Mouse (Mus musculus): ENCODE measurements at regions not wholly inside any gene's neighbourhood (a gene's known extent, or its start where the extent isn't known, plus 50 kb on each side); places are given as distances from the start of the nearest gene placed in this dataset.
"Not testable (repeated sequence)": the region's sequence is repeated elsewhere in the genome, so short reads cannot be mapped to it uniquely, and the experiment has no call there.

DNA sequence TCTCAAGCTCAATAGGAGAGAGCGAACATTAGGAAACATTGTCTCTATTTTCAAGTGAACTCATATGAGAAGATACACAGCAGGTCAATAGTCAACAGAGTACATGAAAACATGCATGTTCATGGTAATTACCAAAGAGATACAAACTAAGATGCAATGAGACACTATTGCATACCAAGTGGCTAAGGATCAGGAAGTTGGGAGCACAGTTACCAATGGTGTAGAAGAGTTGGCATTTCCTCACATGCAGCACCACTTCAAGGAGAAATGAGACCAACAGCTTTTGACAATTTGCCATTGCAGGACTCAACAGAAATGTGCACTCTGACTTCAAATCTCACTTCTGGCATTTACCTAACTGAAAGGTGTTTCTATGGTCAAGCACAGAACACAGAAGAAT is 215.6 kb downstream of the 4930474N05Rik start:
- H3K4me1 ChIP-seq (ENCODE audit: control insufficient read depth, insufficient read depth, low read length) = no peaks in the 10 kb centered on the region
- no peak overlapping the region for H3K4me2 ChIP-seq (replicated peaks; ENCODE audit: low read depth, low read length, severe bottlenecking)
- H3K4me3 ChIP-seq (replicated peaks; ENCODE audit: low read length) = no peak overlapping the region
- 91% methylated on average over 1 of the region's 1 CpGs for WGBS
- no peaks in the 10 kb centered on the region for H3K9me3 ChIP-seq (ENCODE audit: control insufficient read depth, low read length)
- no peak for ATAC-seq (ENCODE audit: low FRiP score, low read depth)
- H3K36me3 ChIP-seq (ENCODE audit: control insufficient read depth, insufficient read depth, low read length) = no peaks in the 10 kb centered on the region
- no peak overlapping the region for H3K27ac ChIP-seq (replicated peaks; ENCODE audit: low read depth, low read length)
- no peaks in the 10 kb centered on the region for H3K27me3 ChIP-seq (ENCODE audit: control insufficient read depth, insufficient read depth, low read length)
- H3K9ac ChIP-seq (ENCODE audit: low read depth, low read length, severe bottlenecking) = no peak overlapping the region
- DNase-seq (ENCODE audit: low spot score) = no peak
- no peak for TF ChIP-seq POLR2A (IDR thresholded peaks at IDR 0.05; ENCODE audit: borderline replicate concordance, extremely low read depth, insufficient read depth, insufficient read length)

- H3K4me2 ChIP-seq (replicated peaks; ENCODE audit: low read depth, low read length, severe bottlenecking); H3K27ac ChIP-seq (replicated peaks; ENCODE audit: low read depth, low read length); ATAC-seq (ENCODE audit: low FRiP score, low read depth); H3K36me3 ChIP-seq (ENCODE audit: control insufficient read depth, insufficient read depth, low read length); H3K4me3 ChIP-seq (replicated peaks; ENCODE audit: low read length); H3K9ac ChIP-seq (ENCODE audit: low read depth, low read length, severe bottlenecking); DNase-seq (ENCODE audit: low spot score); H3K9me3 ChIP-seq (ENCODE audit: control insufficient read depth, low read length); H3K4me1 ChIP-seq (ENCODE audit: control insufficient read depth, insufficient read depth, low read length); H3K27me3 ChIP-seq (ENCODE audit: control insufficient read depth, insufficient read depth, low read length): not testable (repeated sequence)
- 69% methylated on average over 1 of the region's 1 CpGs for WGBS
These were observed 220.0 kb downstream of the 4930474N05Rik start for GRCm38 (mm10) chr14:36314673-36315072.

DNA sequence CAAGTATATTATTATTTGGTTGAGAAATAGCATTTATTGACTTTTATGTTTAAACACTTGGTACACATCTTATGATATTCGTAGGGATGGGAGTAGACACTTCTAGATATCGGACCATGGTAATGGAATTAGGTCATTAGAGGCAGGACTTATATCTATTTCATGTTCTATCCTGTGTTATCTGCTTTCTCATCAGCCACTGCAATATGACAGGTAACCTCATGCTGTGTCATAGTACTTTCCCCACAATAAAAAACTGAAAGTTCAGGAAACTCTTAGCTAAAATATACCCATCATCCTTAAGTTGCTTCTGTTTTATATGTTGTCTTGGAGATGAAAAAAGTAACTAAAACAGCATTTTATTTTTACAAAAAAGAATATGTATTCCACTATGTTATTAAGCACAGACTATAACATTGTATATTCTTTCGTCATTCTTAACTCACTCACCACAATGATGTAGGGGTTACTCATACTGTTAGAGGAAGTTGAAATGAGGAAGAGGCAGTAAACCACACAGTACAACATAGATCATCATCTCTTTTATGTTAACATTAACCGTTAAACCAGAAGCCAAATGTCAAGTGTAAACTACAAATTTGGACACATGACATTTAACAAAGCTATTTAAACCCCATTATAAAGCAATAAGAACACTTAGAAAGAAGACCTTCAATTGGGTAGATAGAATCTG is 221.8 kb downstream of the 4930474N05Rik start:
- Histone ChIP-seq H3K9me3 (ENCODE audit: control insufficient read depth, low read length) (no peaks in the 10 kb centered on the region), H3K9ac (ENCODE audit: low read depth, low read length, severe bottlenecking) (no peak overlapping the region), H3K27ac (replicated peaks; ENCODE audit: low read depth, low read length) (no peak overlapping the region), H3K4me2 (replicated peaks; ENCODE audit: low read depth, low read length, severe bottlenecking) (no peak overlapping the region), H3K36me3 (ENCODE audit: control insufficient read depth, insufficient read depth, low read length) (no peaks in the 10 kb centered on the region), H3K4me1 (ENCODE audit: control insufficient read depth, insufficient read depth, low read length) (no peaks in the 10 kb centered on the region), H3K27me3 (ENCODE audit: control insufficient read depth, insufficient read depth, low read length) (no peaks in the 10 kb centered on the region), H3K4me3 (replicated peaks; ENCODE audit: low read length) (no peak overlapping the region)
- DNase-seq (ENCODE audit: low spot score) (no peak), ATAC-seq (ENCODE audit: low FRiP score, low read depth) (no peak)
- TF ChIP-seq POLR2A (IDR thresholded peaks at IDR 0.05; ENCODE audit: borderline replicate concordance, extremely low read depth, insufficient read depth, insufficient read length) = no peak
- WGBS = 81% methylated on average over 4 of the region's 4 CpGs

DNA sequence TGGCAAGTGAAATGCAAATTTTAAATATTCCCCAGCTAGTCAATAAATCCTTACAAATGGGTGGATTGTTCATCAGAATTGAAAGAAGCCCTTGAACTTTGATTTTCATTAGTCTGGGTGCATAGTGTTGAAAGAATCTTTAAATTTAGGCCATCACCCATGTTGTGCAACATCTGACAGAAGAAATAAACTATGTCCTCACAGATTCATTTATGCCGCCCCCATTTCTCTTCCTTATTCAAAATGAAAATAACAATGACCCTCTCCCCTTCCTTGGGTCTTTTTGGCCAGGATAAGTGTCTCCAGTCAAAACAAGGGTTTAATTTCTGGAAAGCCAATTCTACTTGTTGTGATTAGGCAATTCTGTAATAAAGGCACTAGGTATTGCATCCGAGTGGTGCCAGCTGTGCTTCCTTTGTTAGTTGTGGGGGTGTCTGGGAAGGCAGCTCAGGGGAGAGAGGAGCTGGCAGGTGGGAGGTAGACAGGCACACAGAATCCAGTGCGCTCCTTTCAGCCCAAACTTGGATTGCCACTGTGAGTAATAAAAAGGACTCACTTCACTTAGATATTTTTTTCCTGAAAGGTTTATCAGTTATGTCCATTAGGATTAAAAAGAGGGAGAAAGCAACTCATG is 233.7 kb downstream of the 4930474N05Rik start:
- no peaks in the 10 kb centered on the region for H3K36me3 ChIP-seq (ENCODE audit: control insufficient read depth, insufficient read depth, low read length)
- ATAC-seq (ENCODE audit: low FRiP score, low read depth) (no peak), DNase-seq (ENCODE audit: low spot score) (no peak)
- 75% methylated on average over 3 of the region's 3 CpGs for WGBS
- H3K9me3 ChIP-seq (ENCODE audit: control insufficient read depth, low read length) = no peaks in the 10 kb centered on the region
- H3K9ac ChIP-seq (ENCODE audit: low read depth, low read length, severe bottlenecking) = no peak overlapping the region
- H3K4me1 ChIP-seq (ENCODE audit: control insufficient read depth, insufficient read depth, low read length) = no peaks in the 10 kb centered on the region
- no peak overlapping the region for H3K27ac ChIP-seq (replicated peaks; ENCODE audit: low read depth, low read length)
- TF ChIP-seq POLR2A (IDR thresholded peaks at IDR 0.05; ENCODE audit: borderline replicate concordance, extremely low read depth, insufficient read depth, insufficient read length) = no peak
- H3K27me3 ChIP-seq (ENCODE audit: control insufficient read depth, insufficient read depth, low read length) = no peaks in the 10 kb centered on the region
- no peak overlapping the region for H3K4me2 ChIP-seq (replicated peaks; ENCODE audit: low read depth, low read length, severe bottlenecking)
- no peak overlapping the region for H3K4me3 ChIP-seq (replicated peaks; ENCODE audit: low read length)

GRCm38 (mm10) chr14:36340832-36341231 is 246.1 kb downstream of the 4930474N05Rik start:
- TF ChIP-seq POLR2A (IDR thresholded peaks at IDR 0.05; ENCODE audit: borderline replicate concordance, extremely low read depth, insufficient read depth, insufficient read length) = no peak
- H3K27me3 ChIP-seq (ENCODE audit: control insufficient read depth, insufficient read depth, low read length) = no peaks in the 10 kb centered on the region
- H3K9ac ChIP-seq (ENCODE audit: low read depth, low read length, severe bottlenecking) = no peak overlapping the region
- H3K27ac ChIP-seq (replicated peaks; ENCODE audit: low read depth, low read length) = no peak overlapping the region
- no peaks in the 10 kb centered on the region for H3K9me3 ChIP-seq (ENCODE audit: control insufficient read depth, low read length)
- no peaks in the 10 kb centered on the region for H3K36me3 ChIP-seq (ENCODE audit: control insufficient read depth, insufficient read depth, low read length)
- H3K4me1 ChIP-seq (ENCODE audit: control insufficient read depth, insufficient read depth, low read length) = no peaks in the 10 kb centered on the region
- ATAC-seq (ENCODE audit: low FRiP score, low read depth) (no peak), DNase-seq (ENCODE audit: low spot score) (no peak)
- no peak overlapping the region for H3K4me2 ChIP-seq (replicated peaks; ENCODE audit: low read depth, low read length, severe bottlenecking)
- WGBS = 93% methylated on average over 1 of the region's 1 CpGs
- H3K4me3 ChIP-seq (replicated peaks; ENCODE audit: low read length) = no peak overlapping the region

Measured in limb, embryonic 14.5 days (tissue).